Mouse (Mus musculus): ENCODE data around the gene Tmem116. TPM values are rescaled to one million over a fixed set of nuclear protein-coding genes. Genes with fewer than 3 reads are reported as not detected.
A peak's percentile ranks its signal among the peaks of the same experiment; 100 is the strongest.
"Not testable (repeated sequence)": the region's sequence is repeated elsewhere in the genome, so short reads cannot be mapped to it uniquely, and the experiment has no call there.

The Tmem116 gene
- polyA plus RNA-seq, 1 experiment: 5.0 TPM

- H3K36me3 ChIP-seq (ENCODE audit: control insufficient read depth, insufficient read depth, low read length): no peaks in the 10 kb centered on the region
- peaks cover 7% of the 10 kb centered on the region for H3K4me1 ChIP-seq (replicated peaks; ENCODE audit: control insufficient read depth, insufficient read depth, low read length)
- WGBS: 74% methylated on average over 3 of the region's 3 CpGs
- no peaks in the 10 kb centered on the region for H3K27me3 ChIP-seq (ENCODE audit: control insufficient read depth, insufficient read depth, low read length)
- no peak within 1 kb of the TSS for H3K27ac ChIP-seq (ENCODE audit: control insufficient read depth, insufficient read depth, low read length)
- no peak within 1 kb of the TSS for H3K4me3 ChIP-seq (ENCODE audit: control insufficient read depth, insufficient read depth, low read length)
- no peak for TF ChIP-seq POLR2A (IDR thresholded peaks at IDR 0.05; ENCODE audit: control insufficient read depth, extremely low read depth, insufficient read depth, low read length, poor library complexity)
- no peak for TF ChIP-seq CTCF (IDR thresholded peaks at IDR 0.05; ENCODE audit: borderline replicate concordance, control insufficient read depth, extremely low read depth, insufficient read depth, low read length, poor library complexity)
- DNase-seq: peak; percentile 20
Measured at GRCm38 (mm10) chr5:121503231-121503630, 51.5 kb downstream of the Tmem116 start, which contains the start of gene Adam1b. TSS of gene Adam1b (minus strand) at chr5:121503435.

GRCm38 (mm10) chr5:121506846-121507245, 55.2 kb downstream of the Tmem116 start:
- no peak overlapping the region for H3K27ac ChIP-seq (ENCODE audit: control insufficient read depth, insufficient read depth, low read length)
- DNase-seq: no peak
- TF ChIP-seq POLR2A (IDR thresholded peaks at IDR 0.05; ENCODE audit: control insufficient read depth, extremely low read depth, insufficient read depth, low read length, poor library complexity) (no peak), CTCF (IDR thresholded peaks at IDR 0.05; ENCODE audit: borderline replicate concordance, control insufficient read depth, extremely low read depth, insufficient read depth, low read length, poor library complexity) (no peak)
- WGBS: 97% methylated on average over 1 of the region's 1 CpGs
- H3K36me3 ChIP-seq (ENCODE audit: control insufficient read depth, insufficient read depth, low read length): no peaks in the 10 kb centered on the region
- no peak overlapping the region for H3K4me3 ChIP-seq (ENCODE audit: control insufficient read depth, insufficient read depth, low read length)
- H3K27me3 ChIP-seq (ENCODE audit: control insufficient read depth, insufficient read depth, low read length): no peaks in the 10 kb centered on the region
- H3K4me1 ChIP-seq (replicated peaks; ENCODE audit: control insufficient read depth, insufficient read depth, low read length): no peaks in the 10 kb centered on the region

DNA sequence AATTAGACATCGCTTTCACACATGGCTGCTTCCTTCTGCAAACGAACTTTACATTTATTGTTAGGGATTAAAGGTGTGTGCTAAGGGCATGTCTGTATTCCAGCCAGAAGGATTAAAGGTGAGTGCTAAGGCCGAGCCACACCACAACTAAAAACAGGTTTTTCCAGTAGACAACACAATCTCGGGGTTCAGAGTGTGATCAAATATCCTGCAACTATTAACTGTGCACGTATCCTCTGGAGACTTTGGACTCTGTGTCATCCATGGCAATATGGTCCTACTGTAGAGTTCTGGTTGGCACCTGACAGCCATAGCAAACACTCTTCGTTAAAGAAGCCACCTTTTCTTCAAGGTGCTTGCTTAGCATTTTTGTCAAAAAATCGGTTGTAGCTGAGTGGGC, 58.3 kb downstream of the Tmem116 start:
- 87% methylated on average over 7 of the region's 7 CpGs for WGBS
- TF ChIP-seq POLR2A (IDR thresholded peaks at IDR 0.05; ENCODE audit: control insufficient read depth, extremely low read depth, insufficient read depth, low read length, poor library complexity) (no peak), CTCF (IDR thresholded peaks at IDR 0.05; ENCODE audit: borderline replicate concordance, control insufficient read depth, extremely low read depth, insufficient read depth, low read length, poor library complexity) (no peak)
- no peaks in the 10 kb centered on the region for H3K36me3 ChIP-seq (ENCODE audit: control insufficient read depth, insufficient read depth, low read length)
- H3K27ac ChIP-seq (ENCODE audit: control insufficient read depth, insufficient read depth, low read length): no peak overlapping the region
- H3K27me3 ChIP-seq (ENCODE audit: control insufficient read depth, insufficient read depth, low read length): no peaks in the 10 kb centered on the region
- H3K4me1 ChIP-seq (replicated peaks; ENCODE audit: control insufficient read depth, insufficient read depth, low read length): no peaks in the 10 kb centered on the region
- DNase-seq: no peak
- H3K4me3 ChIP-seq (ENCODE audit: control insufficient read depth, insufficient read depth, low read length): no peak overlapping the region

DNA sequence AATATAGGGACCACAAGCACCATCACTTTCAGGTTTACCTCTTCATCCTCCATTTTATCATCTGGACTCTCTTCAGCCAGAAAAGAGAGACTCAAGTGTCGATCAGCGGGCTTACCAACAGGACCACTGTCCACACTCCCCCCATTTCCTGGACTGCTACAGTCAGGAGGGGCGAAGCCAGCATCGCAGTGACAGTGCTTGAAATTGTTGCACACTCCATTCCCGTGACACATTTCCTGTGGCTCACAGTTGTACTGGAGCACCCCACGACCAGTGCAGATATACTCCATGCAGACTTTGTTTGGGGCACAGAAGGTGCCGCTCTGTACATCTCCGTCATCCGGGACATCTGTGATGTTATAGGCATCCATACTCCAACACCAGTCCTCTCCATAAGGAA, 67.3 kb downstream of the Tmem116 start:
- 73% methylated on average over 9 of the region's 9 CpGs for WGBS
- H3K4me3 ChIP-seq (ENCODE audit: control insufficient read depth, insufficient read depth, low read length): no peak overlapping the region
- TF ChIP-seq POLR2A (IDR thresholded peaks at IDR 0.05; ENCODE audit: control insufficient read depth, extremely low read depth, insufficient read depth, low read length, poor library complexity) (no peak), CTCF (IDR thresholded peaks at IDR 0.05; ENCODE audit: borderline replicate concordance, control insufficient read depth, extremely low read depth, insufficient read depth, low read length, poor library complexity) (no peak)

DNA sequence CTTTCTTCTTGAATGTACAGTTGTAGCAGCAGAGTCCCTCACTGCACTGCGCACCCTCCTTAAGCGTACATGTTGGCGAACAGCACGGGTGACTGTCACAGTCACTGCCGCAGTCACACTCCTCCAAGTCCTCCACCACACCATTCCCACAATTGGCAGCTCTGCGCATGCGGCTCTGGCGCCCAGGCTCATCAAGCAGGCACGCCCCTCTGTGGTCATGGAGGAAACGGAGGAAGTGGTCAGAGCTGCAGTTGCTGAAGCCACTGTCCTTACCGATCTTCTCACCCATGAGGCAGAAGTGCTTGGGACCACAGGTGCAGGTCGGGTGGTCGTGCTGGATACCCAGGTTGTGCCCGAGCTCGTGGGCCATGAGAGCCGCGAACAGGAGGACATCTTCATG, 68.1 kb downstream of the Tmem116 start:
- DNase-seq; H3K4me3 ChIP-seq (ENCODE audit: control insufficient read depth, insufficient read depth, low read length); H3K27ac ChIP-seq (ENCODE audit: control insufficient read depth, insufficient read depth, low read length); H3K27me3 ChIP-seq (ENCODE audit: control insufficient read depth, insufficient read depth, low read length); H3K4me1 ChIP-seq (replicated peaks; ENCODE audit: control insufficient read depth, insufficient read depth, low read length): not testable (repeated sequence)
- peaks cover 19% of the 10 kb centered on the region; the same call in 1 of the 2 replicates for H3K36me3 ChIP-seq (ENCODE audit: control insufficient read depth, insufficient read depth, low read length)
- WGBS: 24% methylated on average over 10 of the region's 17 CpGs

More for the DNA sequence above, 67.3 kb downstream of the Tmem116 start:
- H3K4me1 ChIP-seq (replicated peaks; ENCODE audit: control insufficient read depth, insufficient read depth, low read length): 0 out of 2 replicates have a peak, but pooled peaks cover 4% of the 10 kb centered on the region
- no peaks in the 10 kb centered on the region for H3K27me3 ChIP-seq (ENCODE audit: control insufficient read depth, insufficient read depth, low read length)
- H3K36me3 ChIP-seq (ENCODE audit: control insufficient read depth, insufficient read depth, low read length): peaks cover 13% of the 10 kb centered on the region; the same call in 1 of the 2 replicates
- DNase-seq: no peak
- no peak overlapping the region for H3K27ac ChIP-seq (ENCODE audit: control insufficient read depth, insufficient read depth, low read length)

- no peaks in the 10 kb centered on the region for H3K27me3 ChIP-seq (ENCODE audit: control insufficient read depth, insufficient read depth, low read length)
Measured at GRCm38 (mm10) chr5:121525774-121526450, 74.2 kb downstream of the Tmem116 start.

GRCm38 (mm10) chr5:121526526-121526925, 74.8 kb downstream of the Tmem116 start:
- no peak for TF ChIP-seq POLR2A (IDR thresholded peaks at IDR 0.05; ENCODE audit: control insufficient read depth, extremely low read depth, insufficient read depth, low read length, poor library complexity)
- TF ChIP-seq CTCF (IDR thresholded peaks at IDR 0.05; ENCODE audit: borderline replicate concordance, control insufficient read depth, extremely low read depth, insufficient read depth, low read length, poor library complexity): no peak
- DNase-seq: no peak
- Histone ChIP-seq H3K27me3 (ENCODE audit: control insufficient read depth, insufficient read depth, low read length) (no peaks in the 10 kb centered on the region), H3K36me3 (ENCODE audit: control insufficient read depth, insufficient read depth, low read length) (peaks cover 68% of the 10 kb centered on the region), H3K4me3 (ENCODE audit: control insufficient read depth, insufficient read depth, low read length) (no peak overlapping the region), H3K27ac (ENCODE audit: control insufficient read depth, insufficient read depth, low read length) (no peak overlapping the region), H3K4me1 (replicated peaks; ENCODE audit: control insufficient read depth, insufficient read depth, low read length) (no peaks in the 10 kb centered on the region)
- WGBS: 91% methylated on average over 7 of the region's 7 CpGs

More at GRCm38 (mm10) chr5:121525774-121526450, 74.2 kb downstream of the Tmem116 start:
- no peak overlapping the region for H3K27ac ChIP-seq (ENCODE audit: control insufficient read depth, insufficient read depth, low read length)
- H3K4me1 ChIP-seq (replicated peaks; ENCODE audit: control insufficient read depth, insufficient read depth, low read length): no peaks in the 10 kb centered on the region
- peaks cover 68% of the 10 kb centered on the region for H3K36me3 ChIP-seq (ENCODE audit: control insufficient read depth, insufficient read depth, low read length)
- 97% methylated on average over 14 of the region's 14 CpGs for WGBS
- TF ChIP-seq CTCF (IDR thresholded peaks at IDR 0.05; ENCODE audit: borderline replicate concordance, control insufficient read depth, extremely low read depth, insufficient read depth, low read length, poor library complexity) (no peak), POLR2A (IDR thresholded peaks at IDR 0.05; ENCODE audit: control insufficient read depth, extremely low read depth, insufficient read depth, low read length, poor library complexity) (no peak)
- H3K4me3 ChIP-seq (ENCODE audit: control insufficient read depth, insufficient read depth, low read length): no peak overlapping the region
- DNase-seq: no peak

Measured in thymus, adult 2 months (tissue).